Mouse (Mus musculus): ENCODE measurements at regions not wholly inside any gene's neighbourhood (a gene's known extent, or its start where the extent isn't known, plus 50 kb on each side); places are given as distances from the start of the nearest gene placed in this dataset.

DNA sequence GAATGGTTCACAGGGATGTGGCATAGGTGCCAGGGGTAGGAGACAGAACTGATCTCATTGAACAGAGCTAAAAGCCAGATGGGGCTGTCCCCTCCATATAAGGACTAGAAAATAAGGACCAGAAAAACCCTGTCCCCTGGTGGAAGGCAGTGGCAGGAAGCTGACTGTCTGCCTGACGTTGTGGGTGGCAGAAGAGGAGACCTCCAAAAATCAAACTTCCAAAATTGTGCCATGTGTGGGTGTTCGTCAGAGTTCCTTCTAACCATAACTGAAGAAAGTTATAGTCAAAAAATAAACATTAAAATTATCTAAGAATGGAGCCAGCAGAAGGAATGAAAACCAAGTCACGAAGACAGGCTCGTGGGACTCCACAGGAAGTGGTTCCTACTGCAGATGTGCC lies 129.2 kb downstream of the Mtx3 start:
- no peak for DNase-seq (ENCODE audit: low spot score in 2 of 2)

DNA sequence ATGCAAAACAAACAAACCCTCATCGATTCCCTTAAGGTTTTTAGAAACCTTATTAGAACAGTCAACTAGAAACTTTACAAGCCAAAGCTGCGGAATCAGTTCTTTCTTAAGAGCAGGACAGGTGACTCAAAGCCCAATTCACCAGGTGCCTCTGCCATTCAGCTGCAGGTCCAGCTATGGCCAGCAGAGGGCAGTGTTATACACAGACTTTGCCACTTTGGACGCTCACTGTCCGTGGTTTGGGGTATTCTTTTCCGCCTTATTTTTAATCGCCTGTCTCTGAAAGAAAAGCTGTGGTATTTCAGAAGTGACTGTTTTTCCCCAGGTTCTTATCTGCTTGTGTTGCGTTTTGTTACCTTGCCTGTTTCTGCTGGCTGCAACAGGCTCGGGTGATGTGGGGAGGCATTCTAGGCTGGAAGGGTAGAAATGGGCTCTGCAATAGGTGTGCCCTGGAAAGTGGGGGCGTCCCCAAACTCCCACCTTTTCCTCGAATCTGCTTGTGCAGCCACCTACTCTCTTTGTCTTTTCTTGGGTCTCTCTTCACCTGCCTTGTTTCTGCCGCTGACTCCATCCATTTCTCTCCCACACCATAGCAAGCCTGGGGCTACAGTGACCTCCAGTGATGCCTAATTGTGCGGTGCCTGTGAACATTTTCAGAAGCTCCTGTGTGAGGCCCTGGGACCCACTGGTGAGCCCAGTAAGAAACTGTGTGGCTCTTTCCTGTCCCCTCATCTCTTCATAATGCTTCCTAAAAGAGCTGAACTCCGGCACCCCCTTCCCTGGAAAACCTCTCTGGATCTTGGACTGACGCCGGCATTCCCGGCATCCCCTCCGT lies 142.4 kb downstream of the Mtx3 start:
- DNase-seq (ENCODE audit: low spot score in 2 of 2): peak in 1 of 2 experiments; percentile 68

DNA sequence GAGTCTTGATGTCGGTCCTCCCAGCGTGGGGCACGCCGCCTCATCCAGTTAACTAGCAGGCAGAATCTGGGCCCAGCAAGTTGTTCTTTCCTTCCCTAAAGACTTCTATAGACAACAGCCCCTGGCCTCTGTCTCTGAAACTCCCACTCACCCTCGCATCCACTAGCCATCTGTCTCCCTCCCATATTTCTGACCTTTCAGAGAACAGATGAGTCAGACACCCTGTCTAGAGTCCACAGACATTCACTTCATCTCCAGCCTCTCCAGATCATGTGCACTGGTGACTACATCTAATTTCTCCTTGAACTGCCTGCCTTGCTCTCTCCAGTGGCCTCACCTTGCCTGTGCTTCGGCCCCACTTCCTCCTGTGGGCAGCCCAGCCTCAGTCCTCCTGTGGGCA lies 143.1 kb downstream of the Mtx3 start:
- DNase-seq (ENCODE audit: low spot score in 2 of 2): no peak

DNA sequence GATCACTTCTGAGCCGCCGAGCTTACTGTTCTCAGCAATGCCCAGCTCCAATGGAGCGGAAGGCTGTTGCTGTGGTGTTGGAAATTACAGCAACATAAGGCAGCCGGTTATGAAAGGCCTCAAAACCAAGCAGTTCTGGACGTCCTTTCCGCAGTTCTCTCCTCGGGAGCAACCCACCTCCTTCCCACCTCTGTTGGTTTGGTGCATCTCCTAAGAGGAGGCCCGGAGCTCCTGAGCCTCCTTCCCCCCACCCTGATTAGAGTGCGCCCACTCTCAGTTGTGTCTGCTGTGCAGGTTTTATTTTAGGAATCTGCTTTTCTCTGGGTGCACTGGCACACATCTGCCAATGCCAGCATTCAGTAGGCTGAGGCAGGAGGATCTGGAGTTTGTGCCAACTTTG lies 144.0 kb downstream of the Mtx3 start:
- no peak for DNase-seq (ENCODE audit: low spot score in 2 of 2)

DNA sequence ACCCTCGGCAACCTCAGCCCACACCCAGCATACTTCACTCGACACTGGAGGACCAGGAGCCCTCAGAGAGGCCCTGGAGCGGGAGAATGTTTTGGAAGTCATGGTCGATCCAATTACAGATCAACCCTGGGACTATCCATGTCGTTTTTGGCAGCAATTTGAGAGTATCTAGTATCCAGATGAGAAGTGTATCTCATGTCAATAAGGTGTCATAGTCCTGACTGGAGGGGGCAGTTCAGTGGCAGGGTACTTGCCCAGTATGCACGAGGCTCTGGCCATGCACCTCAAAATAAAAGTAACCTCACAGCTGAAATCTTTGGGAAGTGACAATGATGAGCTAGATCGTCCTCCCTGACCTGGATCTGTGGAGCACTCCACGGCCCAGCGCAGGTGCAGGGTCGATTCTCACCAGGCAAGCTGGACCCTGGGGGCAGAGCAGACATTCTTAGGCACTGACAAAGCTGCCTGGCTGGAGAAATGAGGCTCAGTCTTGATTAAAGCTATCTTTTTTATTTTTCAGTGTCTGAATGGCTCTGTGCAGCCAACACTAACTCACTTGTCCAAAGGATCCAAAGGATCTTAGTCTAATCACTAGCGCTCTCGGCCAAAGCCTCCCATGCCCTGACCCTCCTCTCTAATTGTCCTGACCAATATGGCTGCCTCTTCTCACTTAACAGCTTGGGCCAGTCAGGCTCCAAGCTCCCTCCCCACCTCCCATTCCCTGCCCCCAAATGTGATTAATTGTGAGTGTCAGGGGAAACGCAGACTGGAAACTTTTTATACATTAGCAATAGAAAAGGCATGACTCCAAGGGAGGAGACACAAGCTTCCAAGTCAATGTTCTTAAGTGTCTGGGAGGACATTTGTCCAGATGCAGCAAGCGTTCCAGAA lies 146.0 kb downstream of the Mtx3 start:
- DNase-seq (ENCODE audit: low spot score in 2 of 2): no peak
